In the genomic region with DNA sequence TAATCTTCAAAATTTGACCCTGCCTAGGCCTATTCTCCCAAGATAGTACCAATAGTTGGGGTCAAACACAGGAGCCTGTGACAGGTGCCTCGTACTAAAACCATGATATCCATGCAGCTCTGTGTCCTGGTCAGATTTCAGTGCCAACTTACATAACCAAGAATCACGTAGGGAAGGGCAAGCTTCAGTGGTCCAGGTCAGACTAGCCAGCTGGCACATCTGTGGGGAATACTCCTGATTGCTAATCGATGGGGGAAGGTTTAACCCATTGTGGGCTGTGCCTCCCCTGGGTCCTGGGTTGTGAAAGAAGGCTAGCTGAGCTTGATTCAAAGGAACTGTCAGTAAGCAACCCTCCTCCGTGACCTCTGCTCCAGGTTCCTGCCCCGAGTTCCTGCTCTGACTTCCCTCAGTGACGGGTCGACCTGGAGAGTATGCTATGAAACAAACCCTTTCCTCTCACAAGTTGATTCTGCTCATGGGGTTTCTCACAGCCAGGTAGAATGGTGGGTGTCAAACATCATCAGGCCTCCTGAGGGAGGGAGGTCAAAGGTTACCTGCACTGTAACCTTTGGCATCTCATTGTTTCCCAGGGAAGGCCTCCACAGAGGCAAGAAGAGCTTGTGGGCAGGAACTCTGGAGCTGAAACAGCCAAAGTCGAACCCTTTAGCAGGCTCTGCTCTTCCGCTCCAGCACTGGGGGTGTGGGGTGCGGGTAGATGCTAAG, we compare ENCODE assay signal across 27 mouse cellular contexts. TPM values are rescaled to one million over a fixed set of nuclear protein-coding genes. Genes with fewer than 3 reads are reported as not detected.
DNase-seq lines count a peak whose midpoint lies in the region; ATAC-seq and TF ChIP-seq lines count a peak whose summit lies in the region.
"Had no signal": no experiment of that assay in that cellular context is flagged by ENCODE, and none has a peak within 500 bp of the region (broad histone marks: within the 10 kb centered on the region; RNA-seq: fewer than 3 reads in every experiment).

No protein-coding gene starts in this region.

- no peaks in the 10 kb centered on the region for H3K9me3 ChIP-seq in liver, embryonic 13.5 days (replicated peaks)
- no peaks in the 10 kb centered on the region for H3K9me3 ChIP-seq in liver, embryonic 11.5 days (ENCODE audit: control insufficient read depth, low read length)
- no peaks in the 10 kb centered on the region for H3K9me3 ChIP-seq in intestine, embryonic 16.5 days (ENCODE audit: control insufficient read depth, low read length)
- H3K9me3 ChIP-seq: embryonic facial prominence, embryonic 15.5 days; forebrain, embryonic 12.5 days; heart, embryonic 13.5 days; hindbrain, embryonic 15.5 days had no signal

- H3K27me3 ChIP-seq in kidney, adult 2 months (replicated peaks; ENCODE audit: control insufficient read depth, insufficient read depth, low read length): no peaks in the 10 kb centered on the region
- H3K27me3 ChIP-seq in liver, embryonic 13.5 days: peaks cover 8% of the 10 kb centered on the region; the same call in 1 of the 2 replicates
- 0 out of 2 replicates have a peak, but pooled peaks cover 4% of the 10 kb centered on the region for H3K27me3 ChIP-seq in liver, embryonic 11.5 days (replicated peaks; ENCODE audit: control insufficient read depth, insufficient read depth, low read length)
- H3K27me3 ChIP-seq in intestine, embryonic 16.5 days (replicated peaks; ENCODE audit: control insufficient read depth, insufficient read depth, low read length): no peaks in the 10 kb centered on the region
- H3K27me3 ChIP-seq in small intestine, adult 2 months (ENCODE audit: control insufficient read depth, insufficient read depth, low read length): no peaks in the 10 kb centered on the region
- H3K27me3 ChIP-seq: forebrain, embryonic 12.5 days; hindbrain, embryonic 15.5 days had no signal

- 60% methylated on average over 10 of the region's 10 CpGs for WGBS in kidney, adult 2 months
- WGBS in liver, embryonic 13.5 days (ENCODE audit: insufficient replicate concordance): 68% methylated on average over 10 of the region's 10 CpGs
- 81% methylated on average over 10 of the region's 10 CpGs for WGBS in liver, embryonic 11.5 days
- WGBS in intestine, embryonic 16.5 days: 83% methylated on average over 10 of the region's 10 CpGs
- WGBS in small intestine, adult 2 months: 57% methylated on average over 10 of the region's 10 CpGs

- H3K4me1 ChIP-seq in kidney, adult 2 months (ENCODE audit: control insufficient read depth, insufficient read depth, low read length): 0 out of 2 replicates have a peak, but pooled peaks cover 4% of the 10 kb centered on the region
- H3K4me1 ChIP-seq in liver, embryonic 13.5 days (replicated peaks): peaks cover 43% of the 10 kb centered on the region
- H3K4me1 ChIP-seq in liver, embryonic 11.5 days (replicated peaks; ENCODE audit: control insufficient read depth, insufficient read depth, low read length): peaks cover 30% of the 10 kb centered on the region
- peaks cover 30% of the 10 kb centered on the region for H3K4me1 ChIP-seq in intestine, embryonic 16.5 days (ENCODE audit: control insufficient read depth, insufficient read depth, low read length)
- peaks cover 35% of the 10 kb centered on the region for H3K4me1 ChIP-seq in small intestine, adult 2 months (ENCODE audit: control insufficient read depth, insufficient read depth, insufficient read length, low read length)

- ATAC-seq in liver, embryonic 13.5 days (ENCODE audit: low read depth): no peak
- no peak for ATAC-seq in liver, embryonic 11.5 days (replicated peaks; ENCODE audit: low FRiP score)
- ATAC-seq in intestine, embryonic 16.5 days: no peak
- ATAC-seq: activated CD4-positive, CD25-positive, alpha-beta regulatory T cell, adult 4 months; forebrain, postnatal 0 days; inflammation-experienced regulatory T-cells, adult 6 months; midbrain, embryonic 16.5 days had no signal

- peak; percentile 74 for DNase-seq in kidney, adult 2 months
- DNase-seq in kidney, postnatal 4 days: no peak
- no peak for DNase-seq in liver, embryonic 13.5 days
- no peak for DNase-seq in liver, embryonic 11.5 days (ENCODE audit: low spot score)
- no peak for DNase-seq in heart, adult 18-20 months
- DNase-seq: adrenal gland, adult 2 months; B cell, adult 2 months; cerebellum, adult 2 months; forebrain, postnatal 0 days; lung, embryonic 14.5 days; lung, postnatal 14 days; right cerebral cortex, postnatal 25 days; spleen, adult 18-20 months; thymus, adult 18-20 months; thymus, postnatal 25 days had no signal

- no peaks in the 10 kb centered on the region for H3K36me3 ChIP-seq in kidney, adult 2 months (ENCODE audit: control insufficient read depth, insufficient read depth, low read length)
- no peaks in the 10 kb centered on the region for H3K36me3 ChIP-seq in liver, embryonic 13.5 days
- no peaks in the 10 kb centered on the region for H3K36me3 ChIP-seq in liver, embryonic 11.5 days (ENCODE audit: control insufficient read depth, insufficient read depth, low read length)
- no peaks in the 10 kb centered on the region for H3K36me3 ChIP-seq in intestine, embryonic 16.5 days (ENCODE audit: control insufficient read depth, insufficient read depth, low read length)
- H3K36me3 ChIP-seq in small intestine, adult 2 months (ENCODE audit: control insufficient read depth, insufficient read depth, low read length): no peaks in the 10 kb centered on the region
- H3K36me3 ChIP-seq: embryonic facial prominence, embryonic 10.5 days; embryonic facial prominence, embryonic 15.5 days; forebrain, embryonic 12.5 days; heart, embryonic 13.5 days; hindbrain, embryonic 15.5 days had no signal

- H3K4me2 ChIP-seq in liver, embryonic 13.5 days: no peak overlapping the region
- no peak overlapping the region for H3K4me2 ChIP-seq in liver, embryonic 11.5 days
- no peak overlapping the region for H3K4me2 ChIP-seq in intestine, embryonic 16.5 days (ENCODE audit: low read depth, low read length)
- H3K4me2 ChIP-seq: embryonic facial prominence, embryonic 15.5 days; forebrain, embryonic 12.5 days; heart, embryonic 13.5 days; hindbrain, embryonic 15.5 days; lung, embryonic 14.5 days had no signal

- H3K4me3 ChIP-seq in kidney, adult 2 months (ENCODE audit: insufficient read depth, low read depth, low read length): no peak overlapping the region
- no peak overlapping the region for H3K4me3 ChIP-seq in liver, embryonic 13.5 days (replicated peaks)
- H3K4me3 ChIP-seq in liver, embryonic 11.5 days (ENCODE audit: low read depth, low read length): no peak overlapping the region
- no peak overlapping the region for H3K4me3 ChIP-seq in intestine, embryonic 16.5 days (ENCODE audit: low read length)
- no peak overlapping the region for H3K4me3 ChIP-seq in small intestine, adult 2 months (ENCODE audit: low read depth, low read length)
- H3K4me3 ChIP-seq: embryonic facial prominence, embryonic 10.5 days; embryonic facial prominence, embryonic 15.5 days; forebrain, embryonic 12.5 days; heart, embryonic 13.5 days; hindbrain, embryonic 15.5 days had no signal

- TF ChIP-seq CTCF in kidney, adult 2 months (conservative IDR thresholded peaks at IDR 0.05; ENCODE audit: insufficient read depth, insufficient read length, low read depth, low read length): no peak
- TF ChIP-seq CTCF in small intestine, adult 2 months (IDR thresholded peaks at IDR 0.05; ENCODE audit: extremely low read depth, insufficient read length, insufficient replicate concordance, low read depth, low read length): no peak

- H3K9ac ChIP-seq in liver, embryonic 13.5 days: no peak overlapping the region
- H3K9ac ChIP-seq in liver, embryonic 11.5 days (ENCODE audit: low read depth, low read length): no peak overlapping the region
- no peak overlapping the region for H3K9ac ChIP-seq in intestine, embryonic 16.5 days (ENCODE audit: low read depth, low read length)
- H3K9ac ChIP-seq: embryonic facial prominence, embryonic 15.5 days; forebrain, embryonic 12.5 days; forebrain, postnatal 0 days; heart, embryonic 13.5 days; hindbrain, embryonic 15.5 days; liver, embryonic 14.5 days; lung, embryonic 14.5 days had no signal

- no peak overlapping the region for H3K27ac ChIP-seq in kidney, adult 2 months (ENCODE audit: insufficient read depth, low read depth, low read length)
- H3K27ac ChIP-seq in liver, embryonic 13.5 days: peak overlapping the region; percentile 36; the same call in 1 of the 2 replicates
- no peak overlapping the region for H3K27ac ChIP-seq in liver, embryonic 11.5 days (ENCODE audit: low read depth, low read length)
- H3K27ac ChIP-seq in intestine, embryonic 16.5 days (ENCODE audit: low read length): peak overlapping the region; percentile 93
- peak overlapping the region; percentile 96 for H3K27ac ChIP-seq in small intestine, adult 2 months (ENCODE audit: insufficient read depth, low read depth, low read length)
- H3K27ac ChIP-seq: embryonic facial prominence, embryonic 15.5 days; forebrain, embryonic 12.5 days; heart, embryonic 13.5 days; hindbrain, embryonic 15.5 days; liver, embryonic 14.5 days; stomach, postnatal 0 days had no signal

- no peak for TF ChIP-seq POLR2A in kidney, adult 2 months (IDR thresholded peaks at IDR 0.05; ENCODE audit: low read depth, low read length)
- TF ChIP-seq POLR2A in small intestine, adult 2 months (IDR thresholded peaks at IDR 0.05; ENCODE audit: low read depth, low read length): no peak

RNA-seq across cellular contexts. Expression of a gene that starts 34.2 kb away (rescaled TPM):
- 44.5 and 49.2 TPM in 2 replicates for polyA plus RNA-seq in kidney, adult 2 months (2012; rRNA removed)
- polyA plus RNA-seq in liver, embryonic 13.5 days (2015; fragmentation: Nextera tagmentation; extraction: Ambion mirVana): 3.9 and 4.8 TPM in 2 replicates
- polyA plus RNA-seq in liver, embryonic 11.5 days (2014; fragmentation: Nextera tagmentation; extraction: Ambion mirVana): 7.7 and 8.2 TPM in 2 replicates
- polyA plus RNA-seq in intestine, embryonic 16.5 days (2015; fragmentation: Nextera tagmentation; extraction: Ambion mirVana): 57.0 and 57.5 TPM in 2 replicates
- 26.1 and 52.4 TPM in 2 replicates for polyA plus RNA-seq in small intestine, adult 2 months (2012; rRNA removed)
- total RNA-seq in heart, adult 18-20 months (2021): 1 to 10 TPM; 6.2 to 7.0 TPM

Comparison
In these comparisons a context has a peak if more than half of its experiments do, and no peak if none do; other contexts are left out.
1. H3K27ac ChIP-seq: peak in liver, embryonic 13.5 days (single experiment), intestine, embryonic 16.5 days (single experiment) and small intestine, adult 2 months (single experiment); none in kidney, adult 2 months (single experiment) and liver, embryonic 11.5 days (single experiment).